In genomic region chr2:169743910-169744309, GRCm38 (mm10) we compare ENCODE assay signal across 15 mouse cellular contexts.
"Had no signal": no experiment of that assay in that cellular context is flagged by ENCODE, and none has a peak within 500 bp of the region (broad histone marks: within the 10 kb centered on the region; RNA-seq: fewer than 3 reads in every experiment).

No protein-coding gene starts in this region.

- H3K9ac ChIP-seq: neural tube, embryonic 15.5 days; stomach, embryonic 15.5 days had no signal

- H3K4me3 ChIP-seq: neural tube, embryonic 15.5 days; stomach, embryonic 15.5 days had no signal

- DNase-seq: retina, postnatal 1 day; right cerebral cortex, adult 18-20 months; right cerebral cortex, postnatal 14 days; right cerebral cortex, postnatal 25 days; right cerebral cortex, postnatal 4 days; spleen, adult 18-20 months; thymus, adult 18-20 months; thymus, adult 2 months; thymus, postnatal 14 days; thymus, postnatal 25 days; thymus, postnatal 36 days; thymus, postnatal 4 days had no signal

- H3K27ac ChIP-seq: neural tube, embryonic 15.5 days; stomach, embryonic 15.5 days; stomach, postnatal 0 days had no signal

- H3K4me2 ChIP-seq: neural tube, embryonic 15.5 days; stomach, embryonic 15.5 days had no signal

- H3K9me3 ChIP-seq: neural tube, embryonic 15.5 days; stomach, embryonic 15.5 days had no signal

- H3K27me3 ChIP-seq: neural tube, embryonic 15.5 days; stomach, embryonic 15.5 days had no signal

- H3K36me3 ChIP-seq: neural tube, embryonic 15.5 days; stomach, embryonic 15.5 days had no signal
